Mouse (Mus musculus) liver, embryonic 16.5 days (tissue): ENCODE results near the gene Pjvk. TPM values are rescaled to one million over a fixed set of nuclear protein-coding genes. Genes with fewer than 3 reads are reported as not detected.

Source experiments
- ATAC-seq: fragments of 200-750 bp; cut with Nextera tagmentation; 2 replicates; pipeline ENCODE4 v1.8.0; 2017; ENCODE audit warnings: low read depth, mild to moderate bottlenecking, moderate number of reproducible peaks, moderate library complexity
- H3K27ac ChIP-seq: fragments of 300-500 bp; sonication (generic); 2 replicates; pipeline ENCODE4 v1.5.1; 2014; ENCODE audit warnings: mild to moderate bottlenecking, low read length
- H3K27me3 ChIP-seq: fragments of 300-500 bp; sonication (generic); 2 replicates; pipeline ENCODE4 v1.6.1; 2014; ENCODE audit warnings: low read depth, low read length, mixed read lengths; ENCODE audit not compliant: control insufficient read depth, insufficient read depth
- H3K36me3 ChIP-seq: fragments of 300-500 bp; sonication (generic); 2 replicates; pipeline ENCODE4 v1.6.1; 2014; ENCODE audit warnings: mild to moderate bottlenecking; ENCODE audit not compliant: control insufficient read depth, insufficient read depth
- H3K4me1 ChIP-seq: fragments of 300-500 bp; sonication (generic); 2 replicates; pipeline ENCODE4 v1.6.1; 2014; ENCODE audit warnings: low read depth, low read length, mixed read lengths; ENCODE audit not compliant: control insufficient read depth
- H3K4me2 ChIP-seq: fragments of 300-500 bp; sonication (generic); 2 replicates; pipeline ENCODE4 v1.6.1; 2014; ENCODE audit warnings: low read depth, low read length, mixed read lengths
- H3K4me3 ChIP-seq: fragments of 300-500 bp; sonication (generic); 2 replicates; pipeline ENCODE4 v1.5.1; 2014; ENCODE audit warnings: low read depth, mild to moderate bottlenecking, low read length
- H3K9ac ChIP-seq: fragments of 300-500 bp; sonication (generic); 2 replicates; pipeline ENCODE4 v1.6.1; 2014; ENCODE audit warnings: low read depth, low read length
- H3K9me3 ChIP-seq: fragments of 300-500 bp; sonication (generic); replicated peaks from 2 replicates; pipeline ENCODE4 v1.6.1; 2016; ENCODE audit warnings: low read length; ENCODE audit not compliant: control insufficient read depth
- WGBS: fragments of 180-500 bp; shearing (Covaris S2); extraction: QIAGEN DNeasy Blood & Tissue Kit; methylation state at CpG from one replicate; pipeline ENCODE4 v1.1.7; 2014; ENCODE audit not compliant: insufficient replicate concordance; 5-methylcytosine and 5-hydroxymethylcytosine counted together
- polyA plus RNA-seq: library from polyadenylated mRNA; unstranded; fragments of >200 nt; fragmentation: Nextera tagmentation; extraction: Ambion mirVana; gene quantifications from 2 replicates; pipeline ENCODE4 v1.2.1, GENCODE M21; 2015

Gene Pjvk
- polyA plus RNA-seq: 0.07 TPM in 1 of 2 replicates, not detected in the other

DNA sequence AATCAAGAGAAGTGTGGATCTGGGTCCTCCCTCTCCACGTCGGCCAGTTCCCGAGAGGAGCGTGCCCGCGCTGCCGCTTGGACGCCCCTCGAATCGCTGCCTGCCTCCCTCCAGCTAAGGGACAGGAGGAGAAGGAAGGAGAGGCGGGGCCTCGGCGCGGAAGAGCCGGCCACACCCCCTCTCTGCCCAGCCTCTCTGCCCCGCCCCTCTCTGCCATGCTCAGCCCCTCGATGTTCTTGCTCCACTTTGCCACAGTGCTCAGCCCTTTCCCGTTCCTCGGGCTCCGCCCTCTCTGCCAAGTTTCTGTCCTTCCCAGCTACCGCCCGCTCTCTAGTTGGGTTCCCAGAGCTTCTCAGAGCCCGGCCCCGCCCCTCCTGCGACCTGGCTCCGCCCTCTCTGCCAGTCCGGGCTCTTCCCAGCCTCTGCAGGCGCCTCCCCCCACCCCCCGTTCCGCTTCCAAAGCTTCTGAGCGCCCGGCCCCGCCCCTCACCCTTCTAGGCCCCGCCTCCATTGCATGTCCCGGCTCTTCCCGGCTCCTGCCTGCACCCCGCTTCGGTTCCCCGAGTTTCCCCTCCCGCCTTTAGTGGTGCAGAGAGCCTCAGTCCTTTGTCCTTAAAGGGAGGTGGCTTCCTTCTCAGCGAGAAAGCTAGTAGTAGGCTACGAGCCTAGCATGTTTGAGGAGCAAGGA is at the start of gene Pjvk, which contains the start of gene Prkra:
Pjvk (plus strand) TSS at position 594 of the 688 bp plus-strand sequence.
Prkra (minus strand) TSS at position 133 of the 688 bp plus-strand sequence.
- Histone ChIP-seq H3K4me3 (peak within 1 kb of the TSS; percentile 75), H3K27ac (peak within 1 kb of the TSS; percentile 78), H3K36me3 (no peaks in the 10 kb centered on the region), H3K4me1 (peaks cover 14% of the 10 kb centered on the region), H3K9ac (peak within 1 kb of the TSS; percentile 71), H3K27me3 (no peaks in the 10 kb centered on the region), H3K9me3 (no peaks in the 10 kb centered on the region), H3K4me2 (peak within 1 kb of the TSS; percentile 94)
- ATAC-seq: peak; percentile 94
- WGBS: 2% methylated on average over 36 of the region's 42 CpGs

DNA sequence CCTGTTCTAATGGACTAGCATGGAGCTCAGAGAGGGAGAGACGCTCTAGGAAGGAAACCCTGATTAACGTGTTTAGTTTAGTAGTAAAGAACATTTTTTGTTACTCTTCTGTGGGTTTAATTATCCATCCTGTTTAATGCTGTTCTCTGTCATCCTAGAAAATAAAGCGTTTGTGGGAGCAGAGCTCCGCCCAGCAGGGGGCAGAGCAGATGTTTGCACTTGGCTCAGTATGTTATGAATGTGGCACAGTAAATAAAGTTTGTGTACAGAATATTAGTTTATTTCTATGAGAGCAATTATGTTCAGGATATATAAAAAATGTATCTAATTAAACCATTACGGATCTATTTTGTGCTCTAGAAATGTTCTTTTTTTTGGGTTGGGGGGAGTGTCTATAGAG is 49.1 kb upstream of the Pjvk start:
- WGBS: 49% methylated on average over 5 of the region's 5 CpGs
- H3K4me1 ChIP-seq: no peaks in the 10 kb centered on the region
- H3K9me3 ChIP-seq: no peaks in the 10 kb centered on the region
- no peaks in the 10 kb centered on the region for H3K27me3 ChIP-seq
- H3K4me2 ChIP-seq: no peak overlapping the region
- H3K27ac ChIP-seq: no peak overlapping the region
- H3K4me3 ChIP-seq: no peak overlapping the region
- ATAC-seq: no peak
- no peaks in the 10 kb centered on the region for H3K36me3 ChIP-seq
- H3K9ac ChIP-seq: no peak overlapping the region

DNA sequence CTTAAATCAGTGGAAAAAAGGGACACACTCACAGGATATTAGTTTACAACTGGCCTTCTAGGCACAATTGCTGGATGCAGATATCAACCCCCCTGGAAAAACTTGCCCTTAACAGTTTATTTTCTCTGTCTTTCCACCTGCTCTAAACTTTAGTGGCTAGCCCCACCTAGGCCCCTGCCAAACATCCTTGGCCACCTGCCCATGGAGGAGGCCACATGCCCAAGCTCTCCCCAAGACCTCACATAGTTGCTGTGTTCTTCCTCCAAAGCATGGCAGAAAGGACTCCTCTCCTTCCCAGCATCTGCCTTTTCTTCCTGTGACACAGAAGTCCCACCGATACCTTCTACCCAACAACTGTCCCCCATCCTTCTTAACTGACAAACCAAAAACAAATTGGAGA is 46.0 kb upstream of the Pjvk start:
- Histone ChIP-seq H3K4me1 (no peaks in the 10 kb centered on the region), H3K36me3 (no peaks in the 10 kb centered on the region), H3K27ac (no peak overlapping the region), H3K27me3 (no peaks in the 10 kb centered on the region), H3K9ac (no peak overlapping the region), H3K9me3 (no peaks in the 10 kb centered on the region), H3K4me2 (no peak overlapping the region), H3K4me3 (no peak overlapping the region)
- 70% methylated on average over 1 of the region's 1 CpGs for WGBS
- no peak for ATAC-seq

DNA sequence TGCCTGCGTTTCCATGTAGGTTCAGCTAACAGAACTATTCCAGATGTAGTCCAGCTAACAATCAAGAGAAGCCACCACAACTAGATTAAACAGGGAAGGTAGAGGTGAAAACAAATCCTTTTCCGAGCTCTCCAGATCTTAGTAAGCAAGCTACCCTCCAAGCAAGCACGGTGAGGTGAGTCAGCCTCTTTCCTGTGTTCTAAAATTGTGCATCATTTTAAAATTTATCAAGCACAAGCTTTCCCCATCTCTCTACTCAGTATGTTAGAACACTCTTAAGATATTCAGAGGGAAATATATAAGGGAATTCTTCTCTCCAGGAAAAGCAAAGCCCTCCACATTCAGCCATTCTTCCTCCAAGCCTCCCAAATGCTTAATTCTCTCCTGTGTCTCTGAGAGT is 41.6 kb upstream of the Pjvk start:
- Histone ChIP-seq H3K4me1 (no peaks in the 10 kb centered on the region), H3K4me3 (no peak overlapping the region), H3K27me3 (no peaks in the 10 kb centered on the region)

DNA sequence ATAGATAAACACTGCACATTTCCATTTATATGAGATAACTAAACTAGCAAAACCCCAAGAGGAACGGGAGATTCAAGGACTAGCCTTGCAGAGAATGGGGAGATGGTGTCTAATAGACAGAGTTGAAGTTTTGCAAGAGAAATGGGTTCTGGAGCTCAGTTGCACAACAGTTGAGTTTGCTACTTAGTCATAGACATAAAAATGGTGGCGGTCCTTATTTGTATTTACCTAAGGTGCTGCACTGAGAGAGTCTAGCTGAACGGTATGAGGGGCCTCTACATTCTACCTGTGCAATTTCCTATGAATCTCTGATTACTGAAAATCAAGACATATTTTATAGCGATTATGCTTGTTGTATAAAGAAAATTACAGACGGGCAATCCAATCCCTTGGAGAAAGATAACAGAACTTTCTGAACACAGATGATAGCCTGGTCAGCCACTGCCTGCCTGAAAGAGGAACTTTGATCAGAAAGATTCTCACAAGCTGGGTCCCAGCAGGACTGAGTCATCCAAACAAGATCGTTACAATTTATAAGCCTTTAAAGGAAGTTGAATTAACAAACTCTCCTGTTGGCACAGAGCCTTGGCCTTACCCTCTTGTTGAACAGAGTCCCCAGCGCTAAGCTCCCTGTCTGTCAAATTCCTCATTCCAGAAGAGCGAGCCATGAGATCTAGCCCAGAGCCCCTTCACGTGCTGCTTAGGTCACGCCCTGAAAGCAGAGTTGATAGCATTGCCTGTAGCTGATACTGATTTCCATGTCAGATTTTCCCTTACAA is 37.8 kb upstream of the Pjvk start:
- Histone ChIP-seq H3K9me3 (no peaks in the 10 kb centered on the region), H3K9ac (no peak overlapping the region), H3K27me3 (no peaks in the 10 kb centered on the region), H3K36me3 (no peaks in the 10 kb centered on the region), H3K4me2 (no peak overlapping the region), H3K27ac (no peak overlapping the region), H3K4me3 (no peak overlapping the region), H3K4me1 (no peaks in the 10 kb centered on the region)
- ATAC-seq: no peak
- WGBS: 43% methylated on average over 10 of the region's 10 CpGs

More for the DNA sequence above, 41.6 kb upstream of the Pjvk start:
- H3K9ac ChIP-seq: no peak overlapping the region
- no peaks in the 10 kb centered on the region for H3K36me3 ChIP-seq
- H3K9me3 ChIP-seq: no peaks in the 10 kb centered on the region
- ATAC-seq: no peak
- H3K27ac ChIP-seq: no peak overlapping the region
- 54% methylated on average over 3 of the region's 3 CpGs for WGBS
- no peak overlapping the region for H3K4me2 ChIP-seq

DNA sequence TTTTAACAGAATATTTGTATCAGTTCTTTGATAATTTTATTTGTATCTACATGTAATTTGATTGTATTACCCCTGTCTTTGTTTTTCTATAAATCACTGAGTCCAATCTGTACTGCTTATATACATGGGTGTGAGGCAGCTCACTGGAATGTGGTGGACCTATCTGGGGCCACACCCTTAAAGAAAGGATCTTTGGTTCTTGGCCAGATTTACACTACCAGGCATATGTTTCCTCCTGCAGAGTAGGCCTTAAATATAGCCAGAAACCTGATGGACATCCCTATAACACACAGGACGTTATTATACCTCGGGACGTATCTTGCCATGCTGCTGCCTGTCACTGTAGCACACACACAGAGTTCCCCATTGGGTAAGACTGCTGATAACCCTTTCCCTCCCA is 36.3 kb upstream of the Pjvk start:
- no peaks in the 10 kb centered on the region for H3K36me3 ChIP-seq

DNA sequence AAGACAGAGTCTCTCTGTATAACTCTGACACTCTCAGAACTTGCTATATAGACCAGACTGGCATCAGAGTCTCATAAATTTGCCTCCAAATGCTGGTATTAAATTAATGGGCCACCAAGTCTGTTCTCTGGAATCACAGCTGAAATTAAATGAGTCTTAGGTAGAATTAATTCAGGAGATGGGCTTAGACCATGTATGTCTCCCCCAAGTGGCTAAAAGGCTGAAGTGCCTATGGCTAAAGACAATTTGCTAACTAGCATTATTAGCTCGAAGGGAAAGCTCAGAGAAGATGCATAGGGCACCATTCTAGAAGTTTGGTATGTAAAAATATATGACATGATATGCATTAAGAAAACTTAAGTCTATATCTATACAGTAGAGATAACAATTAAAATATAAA is 30.2 kb upstream of the Pjvk start:
- Histone ChIP-seq H3K27ac (no peak overlapping the region), H3K4me3 (no peak overlapping the region), H3K4me2 (no peak overlapping the region), H3K9ac (no peak overlapping the region), H3K36me3 (no peaks in the 10 kb centered on the region), H3K4me1 (no peaks in the 10 kb centered on the region), H3K9me3 (no peaks in the 10 kb centered on the region), H3K27me3 (no peaks in the 10 kb centered on the region)
- ATAC-seq: no peak
- 17% methylated on average over 1 of the region's 1 CpGs for WGBS

More for the DNA sequence above, 36.3 kb upstream of the Pjvk start:
- Histone ChIP-seq H3K27me3 (no peaks in the 10 kb centered on the region), H3K4me3 (no peak overlapping the region), H3K4me2 (no peak overlapping the region), H3K9ac (no peak overlapping the region), H3K27ac (no peak overlapping the region), H3K9me3 (no peaks in the 10 kb centered on the region), H3K4me1 (no peaks in the 10 kb centered on the region)
- WGBS: 76% methylated on average over 3 of the region's 3 CpGs
- no peak for ATAC-seq

DNA sequence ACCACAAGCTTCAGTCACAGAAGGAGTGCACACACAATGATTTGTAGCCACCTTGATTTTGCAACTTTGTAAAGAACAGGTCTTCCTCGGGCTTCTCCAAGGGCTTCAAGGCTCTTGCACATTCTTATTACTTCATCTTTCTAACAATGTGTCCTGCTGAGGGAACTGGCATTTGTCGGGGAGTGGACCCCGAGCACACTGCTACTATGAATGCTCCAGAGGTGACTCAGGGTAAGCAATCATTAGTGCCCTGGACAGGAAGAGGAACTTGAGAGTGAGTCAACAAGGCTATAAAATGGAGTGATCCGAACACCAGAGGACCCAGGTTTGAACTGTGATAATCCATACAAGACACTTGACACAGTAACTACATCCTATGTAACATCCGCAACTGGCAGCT is 28.1 kb upstream of the Pjvk start:
- Histone ChIP-seq H3K4me2 (no peak overlapping the region), H3K4me1 (no peaks in the 10 kb centered on the region), H3K36me3 (no peaks in the 10 kb centered on the region), H3K27ac (no peak overlapping the region), H3K9ac (no peak overlapping the region), H3K9me3 (no peaks in the 10 kb centered on the region), H3K27me3 (no peaks in the 10 kb centered on the region), H3K4me3 (no peak overlapping the region)
- no peak for ATAC-seq
- 49% methylated on average over 5 of the region's 5 CpGs for WGBS

DNA sequence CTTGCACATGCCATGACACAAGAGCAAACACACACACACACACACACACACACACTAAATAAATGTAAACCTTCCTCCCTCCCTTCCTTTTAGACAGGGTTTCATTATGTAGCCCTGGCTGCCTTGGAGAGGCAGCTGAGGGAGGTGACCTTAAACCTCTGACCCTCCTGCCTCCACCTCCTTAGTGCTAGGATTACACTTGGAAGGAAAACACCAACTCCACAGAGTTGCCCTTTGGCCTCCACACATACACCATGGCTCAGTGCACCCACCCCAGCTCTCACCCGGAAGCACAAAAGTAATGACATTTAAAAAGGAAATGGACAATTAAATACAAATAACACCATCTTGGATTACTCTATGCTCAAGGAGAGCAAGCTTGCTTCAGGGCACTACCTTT is 26.6 kb upstream of the Pjvk start:
- Histone ChIP-seq H3K27me3 (no peaks in the 10 kb centered on the region), H3K36me3 (no peaks in the 10 kb centered on the region), H3K9me3 (no peaks in the 10 kb centered on the region), H3K4me1 (no peaks in the 10 kb centered on the region), H3K4me3 (no peak overlapping the region), H3K4me2 (no peak overlapping the region), H3K9ac (no peak overlapping the region), H3K27ac (no peak overlapping the region)
- WGBS: 54% methylated on average over 1 of the region's 1 CpGs
- ATAC-seq: no peak
